Mouse (Mus musculus): ENCODE data around the gene Stau1. TPM values are rescaled to one million over a fixed set of nuclear protein-coding genes. Genes with fewer than 3 reads are reported as not detected.

The Stau1 gene
- total and polyA plus RNA-seq, 3 experiments = 14.3 to 48.1 TPM; not detected in 1

- no peak for TF ChIP-seq MYB (IDR thresholded peaks at IDR 0.05; ENCODE audit: low read depth, low read length)
- TF ChIP-seq NELFE (IDR thresholded peaks at IDR 0.05; ENCODE audit: low read depth, low read length) = no peak
- TF ChIP-seq MXI1 (IDR thresholded peaks at IDR 0.05; ENCODE audit: low read depth, low read length) = no peak
- TF ChIP-seq NRF1 (IDR thresholded peaks at IDR 0.05; ENCODE audit: insufficient read depth, low read depth, low read length, poor library complexity, severe bottlenecking) = no peak
- no peak for TF ChIP-seq UBTF (IDR thresholded peaks at IDR 0.05; ENCODE audit: borderline replicate concordance, insufficient read depth, low read depth, low read length)
- no peak for TF ChIP-seq TBP (IDR thresholded peaks at IDR 0.05; ENCODE audit: low read depth, low read length)
- TF ChIP-seq ETS1 (IDR thresholded peaks at IDR 0.05; ENCODE audit: low read depth, low read length) = no peak
- no peak for TF ChIP-seq EP300 (IDR thresholded peaks at IDR 0.05; ENCODE audit: low read depth in 1 of 2, low read length in 2 of 2)
- no peak for TF ChIP-seq CTCF (IDR thresholded peaks at IDR 0.05 in 2 of 3, conservative IDR thresholded peaks at IDR 0.05 in 1 of 3; ENCODE audit: control insufficient read depth in 1 of 3, insufficient read depth in 1 of 3, low read depth in 2 of 3, low read length in 3 of 3, poor library complexity in 1 of 3, severe bottlenecking in 1 of 3)
- TF ChIP-seq TAL1 (IDR thresholded peaks at IDR 0.05; ENCODE audit: low read length) = no peak
- TF ChIP-seq POLR2A (IDR thresholded peaks at IDR 0.05; ENCODE audit: control insufficient read depth in 1 of 2, insufficient read depth in 1 of 2, low read depth in 1 of 2, low read length in 2 of 2, poor library complexity in 1 of 2) = no peak
- TF ChIP-seq HCFC1 (IDR thresholded peaks at IDR 0.05; ENCODE audit: low read depth, low read length) = no peak
- TF ChIP-seq SMC3 (IDR thresholded peaks at IDR 0.05; ENCODE audit: low read depth, low read length) = no peak
- no peak for TF ChIP-seq ELF1 (IDR thresholded peaks at IDR 0.05; ENCODE audit: low read depth, low read length)
- TF ChIP-seq ZNF384 (IDR thresholded peaks at IDR 0.05; ENCODE audit: low read depth, low read length) = no peak
- TF ChIP-seq JUND (IDR thresholded peaks at IDR 0.05; ENCODE audit: low read depth, low read length) = no peak
- TF ChIP-seq SIN3A (IDR thresholded peaks at IDR 0.05; ENCODE audit: low read length) = no peak
- TF ChIP-seq RAD21 (IDR thresholded peaks at IDR 0.05; ENCODE audit: low read depth, low read length) = no peak
- no peak for TF ChIP-seq ZC3H11A (IDR thresholded peaks at IDR 0.05; ENCODE audit: low read depth, low read length)
- Histone ChIP-seq H3K9me3 (replicated peaks; ENCODE audit: insufficient read depth, low read length) (no peaks in the 10 kb centered on the region), H3K27me3 (ENCODE audit: control insufficient read depth in 1 of 2, insufficient read depth in 2 of 2, low read length in 2 of 2) (no peaks in the 10 kb centered on the region), H3K27ac (ENCODE audit: control insufficient read depth, low read depth, low read length) (no peak overlapping the region), H3K4me3 (ENCODE audit: control insufficient read depth in 1 of 2, insufficient read depth in 1 of 2, low read depth in 2 of 2, low read length in 2 of 2) (no peak overlapping the region), H3K79me2 (ENCODE audit: control insufficient read depth, insufficient read depth, low read length, poor library complexity) (peaks cover 30% of the 10 kb centered on the region), H3K9ac (ENCODE audit: control insufficient read depth, low read depth, low read length, poor library complexity, severe bottlenecking) (no peak overlapping the region), H3K4me1 (ENCODE audit: control insufficient read depth in 1 of 2, insufficient read depth in 2 of 2, low read length in 2 of 2) (peaks cover 4 to 9% of the 10 kb centered on the region in 2 experiments), H3K36me3 (ENCODE audit: control insufficient read depth in 1 of 2, insufficient read depth in 2 of 2, low read length in 2 of 2) (peaks cover 8 to 10% of the 10 kb centered on the region in 2 experiments)
- no peak for DNase-seq (ENCODE audit: low read depth, low spot score)
Observed at GRCm38 (mm10) chr2:167019396-167019795, 23.3 kb upstream of the Stau1 start.

GRCm38 (mm10) chr2:167015382-167015718, 19.3 kb upstream of the Stau1 start:
- Histone ChIP-seq H3K27me3 (ENCODE audit: control insufficient read depth in 1 of 2, insufficient read depth in 2 of 2, low read length in 2 of 2) (no peaks in the 10 kb centered on the region), H3K4me1 (ENCODE audit: control insufficient read depth in 1 of 2, insufficient read depth in 2 of 2, low read length in 2 of 2) (peaks cover 4 to 9% of the 10 kb centered on the region in 2 experiments), H3K27ac (ENCODE audit: control insufficient read depth, low read depth, low read length) (0 out of 2 replicates have a peak overlapping the region, but pooled peaks have one; percentile 8), H3K9ac (ENCODE audit: control insufficient read depth, low read depth, low read length, poor library complexity, severe bottlenecking) (peak overlapping the region; percentile 83), H3K79me2 (ENCODE audit: control insufficient read depth, insufficient read depth, low read length, poor library complexity) (peaks cover 30% of the 10 kb centered on the region), H3K36me3 (ENCODE audit: control insufficient read depth in 1 of 2, insufficient read depth in 2 of 2, low read length in 2 of 2) (peaks cover 5 to 8% of the 10 kb centered on the region in 2 experiments; a peak in 3 of 4 replicates), H3K4me3 (ENCODE audit: control insufficient read depth in 1 of 2, insufficient read depth in 1 of 2, low read depth in 2 of 2, low read length in 2 of 2) (peak overlapping the region; percentile 80 to 81), H3K9me3 (replicated peaks; ENCODE audit: insufficient read depth, low read length) (no peaks in the 10 kb centered on the region)
- TF ChIP-seq SMC3 (IDR thresholded peaks at IDR 0.05; ENCODE audit: low read depth, low read length) (0 out of 2 replicates have a peak, but pooled peaks have one; percentile 2), MAX (IDR thresholded peaks at IDR 0.05; ENCODE audit: low read length) (no peak), MYC (IDR thresholded peaks at IDR 0.05; ENCODE audit: low read depth, low read length) (peak; percentile 14; the same call in 1 of the 2 replicates), SIN3A (IDR thresholded peaks at IDR 0.05; ENCODE audit: low read length) (peak; percentile 14; the same call in 1 of the 2 replicates)
- no peak for DNase-seq (ENCODE audit: low read depth, low spot score)

Measured in MEL (cell line).